Mouse (Mus musculus) ovary, postnatal 36 days (tissue): Measurements from ENCODE around the gene Bcas1.
"Not testable (repeated sequence)": the region's sequence is repeated elsewhere in the genome, so short reads cannot be mapped to it uniquely, and the experiment has no call there.

ENCODE experiments used
- DNase-seq: peaks from one replicate; pipeline ENCODE4 v3.0.0; 2022; ENCODE audit warnings: low spot score, mixed read lengths

Gene Bcas1

GRCm38 (mm10) chr2:170427704-170428103 lies at the start of gene Bcas1:
Bcas1 (minus strand) TSS chr2:170427845.
- no peak for DNase-seq

GRCm38 (mm10) chr2:170476643-170477042 lies 49.0 kb upstream of the Bcas1 start:
- DNase-seq, result no peak

DNA sequence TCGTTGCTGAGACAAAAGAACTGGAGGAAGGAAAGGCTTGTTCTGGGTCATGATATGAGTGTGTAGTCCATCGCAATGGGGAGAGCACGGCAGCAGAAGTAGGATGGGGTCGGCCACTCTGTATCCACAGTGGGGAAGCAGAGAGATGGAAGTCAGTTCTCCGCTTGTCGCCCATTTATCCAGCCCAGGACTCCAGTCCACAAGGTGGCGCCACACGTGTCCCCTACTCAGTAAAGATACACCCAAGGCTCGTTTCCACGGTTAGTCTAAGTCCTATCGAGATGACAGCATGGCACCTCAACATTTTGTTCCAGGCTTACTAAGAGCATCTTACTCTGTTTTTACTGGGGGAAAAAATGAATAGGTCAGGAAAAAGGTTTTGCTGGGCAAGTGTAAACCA lies 48.6 kb upstream of the Bcas1 start:
- DNase-seq, result no peak

DNA sequence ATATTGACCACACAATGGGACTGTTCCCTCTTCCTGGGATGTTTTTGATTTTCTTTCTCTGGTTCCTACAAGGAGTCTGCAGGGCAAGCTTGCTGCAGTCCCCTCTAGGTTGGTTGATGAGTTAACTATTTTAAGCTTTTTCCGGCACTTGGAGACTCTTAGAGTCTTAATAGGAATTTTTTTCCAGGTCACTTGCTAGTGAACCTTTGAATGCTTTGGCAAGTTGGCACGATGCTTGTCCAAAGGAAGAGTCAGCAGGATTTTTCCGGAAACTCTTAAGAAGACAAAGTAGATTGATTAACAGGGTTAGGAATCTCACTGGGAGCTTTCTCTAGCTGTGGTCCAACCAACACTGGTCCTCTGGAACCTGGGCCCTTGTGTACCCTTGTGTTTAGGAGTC lies 47.5 kb upstream of the Bcas1 start:
- DNase-seq, result no peak

- DNase-seq, result no peak
These were observed 46.5 kb upstream of the Bcas1 start for GRCm38 (mm10) chr2:170474125-170474524.

GRCm38 (mm10) chr2:170470591-170470990 lies 42.9 kb upstream of the Bcas1 start:
- DNase-seq, result no peak

DNA sequence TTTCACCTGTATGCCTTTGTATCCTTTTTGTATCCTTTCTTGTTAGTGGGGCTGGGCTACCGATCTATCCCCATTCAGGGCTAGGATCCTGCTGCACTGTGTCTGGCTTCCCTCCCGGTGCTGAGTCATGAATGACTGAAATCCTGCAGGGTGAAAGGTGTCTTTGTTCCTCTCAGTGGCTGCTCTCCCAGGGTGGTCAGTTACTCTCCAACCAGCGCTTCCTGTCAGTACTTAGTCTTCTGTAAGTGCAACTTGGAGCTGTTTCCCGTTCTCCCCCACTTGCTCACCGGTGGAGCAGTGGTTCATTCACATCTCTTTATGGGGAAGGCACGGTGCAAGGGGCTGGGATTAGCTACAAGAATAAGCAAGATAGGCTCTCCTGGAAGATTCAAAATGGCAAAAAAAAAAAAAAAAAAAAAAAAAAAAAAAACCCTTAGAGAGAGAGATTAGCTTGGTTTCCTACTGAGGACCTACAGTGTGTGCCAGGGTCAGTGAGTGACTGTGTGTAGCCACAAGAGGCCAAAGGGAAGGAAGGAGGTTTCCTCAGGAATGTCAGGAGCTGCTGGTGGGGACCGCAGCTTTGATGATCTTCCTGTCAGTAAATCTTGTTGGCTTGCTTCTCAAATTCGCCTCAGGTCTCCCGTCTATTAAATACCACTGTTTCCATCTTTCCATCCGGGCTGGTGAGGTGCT lies 42.1 kb upstream of the Bcas1 start:
- DNase-seq, result peak; percentile 25

- DNase-seq, result no peak
These were observed 40.4 kb upstream of the Bcas1 start for GRCm38 (mm10) chr2:170468009-170468408.

GRCm38 (mm10) chr2:170464817-170465216 lies 37.2 kb upstream of the Bcas1 start:
- no peak for DNase-seq

- DNase-seq, result no peak
These were observed 34.0 kb upstream of the Bcas1 start for GRCm38 (mm10) chr2:170461652-170462051.

GRCm38 (mm10) chr2:170459805-170460204 lies 32.2 kb upstream of the Bcas1 start:
- no peak for DNase-seq

DNA sequence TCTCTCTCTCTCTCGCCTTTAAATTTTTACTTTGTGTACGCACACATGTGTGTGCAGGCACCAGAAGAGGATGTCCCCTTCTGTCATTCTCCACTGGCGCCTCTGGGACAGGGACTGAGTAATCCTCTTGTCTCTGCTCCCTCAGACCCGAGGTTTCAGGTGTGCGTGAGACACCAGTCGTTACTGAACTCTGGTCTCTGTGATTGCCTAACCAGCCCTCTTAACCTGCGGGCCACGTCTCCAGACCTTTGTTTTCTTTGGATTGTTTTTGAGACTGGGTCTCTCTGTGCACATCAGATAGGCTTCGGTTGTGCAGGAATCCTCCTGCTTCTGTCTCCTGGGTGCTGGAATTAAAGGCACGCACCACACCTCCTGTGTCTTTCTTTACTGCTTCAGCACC lies 31.5 kb upstream of the Bcas1 start:
- DNase-seq, result no peak

- not testable (repeated sequence) for DNase-seq
These were observed 26.2 kb upstream of the Bcas1 start for GRCm38 (mm10) chr2:170453809-170454208.

DNA sequence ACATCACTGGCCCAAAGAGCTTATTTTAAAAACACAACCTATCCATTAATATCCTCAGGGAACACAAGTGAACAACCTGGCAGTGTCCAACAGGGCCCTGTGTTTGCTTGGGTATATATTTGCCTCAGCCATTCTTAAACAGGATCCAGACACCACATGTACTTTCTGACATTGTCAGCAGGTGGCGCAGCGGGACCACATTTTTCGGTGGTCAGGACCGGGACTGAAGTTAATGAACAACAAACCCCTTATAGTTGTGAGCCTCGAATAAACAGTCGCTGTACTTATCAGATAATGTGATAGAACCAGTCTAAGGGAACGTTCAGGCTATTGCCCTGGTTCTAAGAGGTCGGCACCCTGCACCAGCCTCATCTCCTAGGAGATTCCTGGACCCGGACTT lies 23.3 kb upstream of the Bcas1 start:
- DNase-seq, result peak; percentile 77

DNA sequence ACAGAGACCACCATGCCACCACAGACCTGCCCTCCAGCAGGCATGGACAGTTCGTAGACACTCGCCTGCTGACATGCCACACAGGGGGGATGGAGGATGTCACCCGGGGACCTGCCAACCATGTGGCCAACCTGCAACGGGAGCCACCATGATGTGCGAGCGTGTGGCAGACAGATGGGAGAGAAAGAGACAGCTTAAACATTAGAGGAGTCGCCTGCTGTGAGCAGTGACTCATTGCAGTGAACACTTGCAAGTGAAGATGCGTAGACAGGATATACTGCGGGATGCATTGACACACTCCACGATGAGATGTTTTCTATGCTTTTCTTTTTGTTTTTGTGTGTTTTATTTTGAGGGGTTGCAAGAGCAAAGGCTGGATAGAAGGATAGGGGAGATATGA lies 20.0 kb upstream of the Bcas1 start:
- no peak for DNase-seq

GRCm38 (mm10) chr2:170446843-170447383 lies 19.3 kb upstream of the Bcas1 start:
- DNase-seq, result no peak

- no peak for DNase-seq
These were observed 18.2 kb upstream of the Bcas1 start for GRCm38 (mm10) chr2:170445861-170446260.

- DNase-seq, result no peak
These were observed 14.9 kb upstream of the Bcas1 start for GRCm38 (mm10) chr2:170442535-170442934.

- no peak for DNase-seq
These were observed 11.1 kb upstream of the Bcas1 start for GRCm38 (mm10) chr2:170438782-170439181.

DNA sequence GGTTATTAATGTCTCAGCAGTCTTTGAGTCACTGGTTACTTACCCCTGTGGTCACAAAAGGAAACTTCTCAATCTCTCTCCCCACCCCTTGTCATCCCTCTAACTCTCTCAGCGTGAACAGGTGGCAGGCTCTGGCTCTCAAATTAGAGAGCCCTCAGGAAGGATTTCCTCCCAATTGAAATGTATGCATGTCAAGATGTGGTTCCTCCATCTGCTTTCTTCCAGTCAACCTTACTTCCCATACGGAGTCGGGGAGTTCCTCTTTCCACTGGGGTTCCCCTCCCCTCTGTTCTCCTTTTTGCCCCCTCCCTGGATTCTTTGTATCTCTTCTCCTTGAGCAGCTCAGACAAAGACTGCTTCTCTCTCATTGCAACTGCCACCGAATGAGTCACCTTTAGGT lies 8.6 kb upstream of the Bcas1 start:
- no peak for DNase-seq

DNA sequence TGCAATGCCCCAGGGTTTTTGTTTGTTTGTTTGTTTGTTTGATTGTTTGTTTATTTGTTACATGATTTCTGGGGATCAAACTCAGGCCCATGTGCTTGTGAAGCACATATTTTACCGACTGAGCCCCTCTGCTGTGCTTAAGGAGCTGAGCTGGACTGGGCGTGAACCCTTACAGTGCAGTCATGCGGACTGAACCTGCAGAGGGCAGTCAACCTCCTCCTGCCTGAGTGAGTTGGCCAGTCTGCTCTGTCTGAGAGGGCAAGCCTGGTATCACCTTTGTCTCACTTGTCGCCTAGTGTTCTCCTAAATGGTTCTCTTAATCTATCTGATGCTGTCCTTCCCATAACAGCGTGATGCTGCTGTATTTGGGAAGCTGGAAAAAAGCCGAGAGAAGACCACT lies 4.5 kb upstream of the Bcas1 start:
- DNase-seq, result no peak

DNA sequence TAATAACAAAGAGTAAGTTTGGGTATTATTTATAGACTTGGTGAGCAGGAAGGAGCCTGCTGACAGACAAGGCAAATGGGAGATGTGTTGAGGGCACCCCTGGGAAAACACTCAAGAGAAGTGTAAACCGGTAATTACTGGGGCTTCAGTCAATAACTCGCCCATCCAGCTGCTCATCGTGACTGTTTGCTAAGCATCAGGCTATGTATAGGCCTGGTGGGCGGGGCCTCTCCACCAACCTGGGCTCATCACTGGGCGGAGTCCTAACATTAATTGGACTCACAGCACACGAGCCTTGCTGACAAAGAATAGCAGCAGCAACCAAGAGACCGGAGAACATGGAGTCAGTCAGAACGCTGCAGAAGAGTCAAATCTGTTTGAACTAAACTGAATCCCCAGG lies 1.3 kb upstream of the Bcas1 start:
- DNase-seq, result no peak

DNA sequence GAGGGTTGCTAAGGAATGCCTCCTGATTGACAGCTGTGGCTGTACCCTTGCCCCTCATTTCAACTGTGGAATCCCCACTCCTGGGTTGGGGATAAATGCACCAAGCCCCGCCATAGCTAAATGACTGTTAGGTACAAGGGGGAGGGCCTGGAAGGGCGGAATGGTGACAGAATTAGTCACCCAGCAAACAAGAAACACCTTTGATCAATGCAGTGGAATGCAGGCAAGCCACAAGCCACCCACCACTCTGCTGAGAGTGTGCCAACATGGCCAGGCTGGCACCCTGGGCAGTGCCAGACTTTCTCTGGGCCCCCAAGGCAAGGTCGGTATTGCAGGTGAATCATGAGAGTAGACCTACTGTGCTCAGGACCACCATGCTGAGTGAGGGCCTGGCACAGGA lies 3.5 kb downstream of the Bcas1 start:
- no peak for DNase-seq

DNA sequence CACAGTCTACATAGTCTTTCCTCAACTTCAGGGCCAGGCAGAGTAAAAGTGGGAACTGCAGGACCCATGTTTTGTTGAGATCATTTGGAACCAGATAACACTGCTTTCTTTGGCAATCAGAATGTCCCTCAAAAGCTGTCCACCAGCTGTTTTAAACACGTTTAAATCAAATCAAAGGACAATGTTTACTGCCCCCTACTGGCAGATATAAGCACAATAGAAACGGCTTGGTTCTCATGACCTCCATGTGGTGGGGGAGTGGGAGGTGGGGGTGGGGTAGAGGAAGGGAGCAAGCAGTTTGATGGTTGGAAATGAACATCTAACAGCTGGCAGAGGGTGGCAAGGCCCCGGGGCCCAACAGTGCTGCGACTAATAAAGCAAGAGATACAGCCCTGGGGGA lies 5.7 kb downstream of the Bcas1 start:
- no peak for DNase-seq
